Mouse (Mus musculus): ENCODE results near the gene Asah2. TPM values are rescaled to one million over a fixed set of nuclear protein-coding genes. Genes with fewer than 3 reads are reported as not detected.

Asah2 gene
- total and polyA plus RNA-seq, 3 experiments: 0.38 to 0.73 (median 0.63) TPM

GRCm38 (mm10) chr19:31954696-31955095, 153.3 kb downstream of the Asah2 start:
- dilution Hi-C loops (cut with MboI; ENCODE audit: extremely low pct_ligation_motif_present, extremely low pct_unique_long_range_greater_than_20kb, low sequenced_read_pairs): no loop called here

GRCm38 (mm10) chr19:31954267-31954666, 153.7 kb downstream of the Asah2 start:
- in situ Hi-C loops (cut with MboI; ENCODE audit: low pct_ligation_motif_present, low pct_unique_long_range_greater_than_20kb, low sequenced_read_pairs) (no loop called here), dilution Hi-C loops (cut with MboI; ENCODE audit: extremely low pct_ligation_motif_present, extremely low pct_unique_long_range_greater_than_20kb, low sequenced_read_pairs) (no loop called here)
- Histone ChIP-seq H3K9ac (ENCODE audit: insufficient read depth, low read depth) (no peak overlapping the region), H3K4me2 (ENCODE audit: insufficient read depth, low read depth, poor library complexity, severe bottlenecking) (no peak overlapping the region), H3K79me2 (replicated peaks; ENCODE audit: control insufficient read depth, extremely low read depth, insufficient read depth, poor library complexity, severe bottlenecking) (no peaks in the 10 kb centered on the region), H3K36me3 (replicated peaks in 1 of 2; ENCODE audit: control insufficient read depth in 1 of 2, insufficient read depth in 1 of 2, low read length in 1 of 2) (no peaks in the 10 kb centered on the region), H3K27me3 (replicated peaks) (no peaks in the 10 kb centered on the region), H3K4me1 (ENCODE audit: control insufficient read depth in 1 of 2, insufficient read depth in 2 of 2) (peaks cover 0 to 8% of the 10 kb centered on the region in 2 experiments; a peak in 1 of 4 replicates), H3K9me3 (replicated peaks; ENCODE audit: low read length) (no peaks in the 10 kb centered on the region), H3K27ac (ENCODE audit: insufficient read depth, low read depth) (no peak overlapping the region), H3K4me3 (replicated peaks in 1 of 3; ENCODE audit: low read depth in 2 of 3, low read length in 2 of 3, poor library complexity in 1 of 3) (no peak overlapping the region)
- TF ChIP-seq RAD21 (IDR thresholded peaks at IDR 0.05; ENCODE audit: low read depth, low read length) (no peak), MEF2A (IDR thresholded peaks at IDR 0.05; ENCODE audit: borderline replicate concordance, low read depth, low read length) (no peak), SMC3 (IDR thresholded peaks at IDR 0.05; ENCODE audit: low read depth, low read length) (no peak), USF2 (conservative IDR thresholded peaks at IDR 0.05; ENCODE audit: low read depth, low read length) (no peak), ZNF384 (IDR thresholded peaks at IDR 0.05; ENCODE audit: low read depth, low read length) (no peak), MAZ (IDR thresholded peaks at IDR 0.05; ENCODE audit: low read depth, low read length) (no peak), JUN (IDR thresholded peaks at IDR 0.05; ENCODE audit: insufficient read depth, low read depth, low read length) (no peak), CHD1 (IDR thresholded peaks at IDR 0.05; ENCODE audit: low read depth, low read length) (no peak), MAFK (IDR thresholded peaks at IDR 0.05; ENCODE audit: insufficient replicate concordance, low read length) (no peak), ELF1 (IDR thresholded peaks at IDR 0.05; ENCODE audit: low read depth, low read length) (no peak), TBP (conservative IDR thresholded peaks at IDR 0.05; ENCODE audit: low read depth, low read length) (no peak), E2F4 (IDR thresholded peaks at IDR 0.05; ENCODE audit: insufficient replicate concordance, low read depth, low read length) (no peak), NELFE (IDR thresholded peaks at IDR 0.05; ENCODE audit: low read depth, low read length) (no peak), RCOR1 (conservative IDR thresholded peaks at IDR 0.05; ENCODE audit: low read depth, low read length) (no peak), USF1 (IDR thresholded peaks at IDR 0.05; ENCODE audit: low read depth, low read length) (no peak), UBTF (IDR thresholded peaks at IDR 0.05; ENCODE audit: low read depth, low read length) (no peak), POLR2A (IDR thresholded peaks at IDR 0.05; ENCODE audit: low read depth, low read length) (no peak)
- no peak for DNase-seq (ENCODE audit: extremely low read depth)

More at GRCm38 (mm10) chr19:31954696-31955095, 153.3 kb downstream of the Asah2 start:
- no peak overlapping the region for H3K9ac ChIP-seq (ENCODE audit: insufficient read depth, low read depth)
- H3K4me2 ChIP-seq (ENCODE audit: insufficient read depth, low read depth, poor library complexity, severe bottlenecking): no peak overlapping the region
- H3K27ac ChIP-seq (ENCODE audit: insufficient read depth, low read depth): no peak overlapping the region
- no peaks in the 10 kb centered on the region for H3K9me3 ChIP-seq (replicated peaks; ENCODE audit: low read length)
- H3K27me3 ChIP-seq (replicated peaks): no peaks in the 10 kb centered on the region
- H3K4me1 ChIP-seq (ENCODE audit: control insufficient read depth in 1 of 2, insufficient read depth in 2 of 2): peaks cover 0 to 8% of the 10 kb centered on the region in 2 experiments; a peak in 1 of 4 replicates
- DNase-seq (ENCODE audit: extremely low read depth): no peak
- in situ Hi-C loops (cut with MboI; ENCODE audit: low pct_ligation_motif_present, low pct_unique_long_range_greater_than_20kb, low sequenced_read_pairs): no loop called here
- no peaks in the 10 kb centered on the region for H3K36me3 ChIP-seq (replicated peaks in 1 of 2; ENCODE audit: control insufficient read depth in 1 of 2, insufficient read depth in 1 of 2, low read length in 1 of 2)
- H3K4me3 ChIP-seq (replicated peaks in 1 of 3; ENCODE audit: low read depth in 2 of 3, low read length in 2 of 3, poor library complexity in 1 of 3): no peak overlapping the region
- TF ChIP-seq EP300 (IDR thresholded peaks at IDR 0.05; ENCODE audit: low read length): no peak
- no peak for TF ChIP-seq E2F4 (IDR thresholded peaks at IDR 0.05; ENCODE audit: insufficient replicate concordance, low read depth, low read length)
- no peak for TF ChIP-seq MEF2A (IDR thresholded peaks at IDR 0.05; ENCODE audit: borderline replicate concordance, low read depth, low read length)
- no peak for TF ChIP-seq USF2 (conservative IDR thresholded peaks at IDR 0.05; ENCODE audit: low read depth, low read length)
- no peak for TF ChIP-seq ETS1 (conservative IDR thresholded peaks at IDR 0.05; ENCODE audit: low read depth, low read length)
- no peak for TF ChIP-seq MYC (IDR thresholded peaks at IDR 0.05; ENCODE audit: low read depth, low read length)
- no peak for TF ChIP-seq PAX5 (IDR thresholded peaks at IDR 0.05; ENCODE audit: low read length)
- no peak for TF ChIP-seq CHD1 (IDR thresholded peaks at IDR 0.05; ENCODE audit: low read depth, low read length)
- no peak for TF ChIP-seq MAX (IDR thresholded peaks at IDR 0.05; ENCODE audit: low read length)
- no peak for TF ChIP-seq ZKSCAN1 (IDR thresholded peaks at IDR 0.05; ENCODE audit: borderline replicate concordance, low read depth, low read length)
- TF ChIP-seq TBP (conservative IDR thresholded peaks at IDR 0.05; ENCODE audit: low read depth, low read length): no peak
- TF ChIP-seq POLR2AphosphoS2 (IDR thresholded peaks at IDR 0.05; ENCODE audit: low read depth, low read length): no peak
- TF ChIP-seq ZMIZ1 (IDR thresholded peaks at IDR 0.05; ENCODE audit: low read depth, low read length): no peak
- no peak for TF ChIP-seq MXI1 (IDR thresholded peaks at IDR 0.05; ENCODE audit: low read depth, low read length)
- no peak for TF ChIP-seq ZC3H11A (IDR thresholded peaks at IDR 0.05; ENCODE audit: low read depth, low read length)
- no peak for TF ChIP-seq NRF1 (IDR thresholded peaks at IDR 0.05; ENCODE audit: low read depth, low read length)
- TF ChIP-seq IRF4 (IDR thresholded peaks at IDR 0.05; ENCODE audit: low read depth, low read length): no peak
- TF ChIP-seq RAD21 (IDR thresholded peaks at IDR 0.05; ENCODE audit: low read depth, low read length): no peak
- no peak for TF ChIP-seq HCFC1 (IDR thresholded peaks at IDR 0.05; ENCODE audit: low read depth, low read length)
- no peaks in the 10 kb centered on the region for H3K79me2 ChIP-seq (replicated peaks; ENCODE audit: control insufficient read depth, extremely low read depth, insufficient read depth, poor library complexity, severe bottlenecking)

All from CH12.LX (cell line).